Mouse (Mus musculus): ENCODE results near the gene Hpse2. TPM values are rescaled to one million over a fixed set of nuclear protein-coding genes. Genes with fewer than 3 reads are reported as not detected.

The Hpse2 gene
- 37.8 and 40.4 TPM in 2 replicates for polyA plus RNA-seq (2015; fragmentation: Nextera tagmentation; extraction: Ambion mirVana)

GRCm38 (mm10) chr19:43388017-43388904 lies at the start of gene Hpse2:
TSS of gene Hpse2 (minus strand) at chr19:43388355.
- Histone ChIP-seq H3K9me3 (no peaks in the 10 kb centered on the region), H3K27ac (peak within 1 kb of the TSS; percentile 96), H3K27me3 (peaks cover 46% of the 10 kb centered on the region), H3K4me2 (peak within 1 kb of the TSS; percentile 75), H3K4me1 (peaks cover 21% of the 10 kb centered on the region), H3K4me3 (peak within 1 kb of the TSS; percentile 53), H3K36me3 (no peaks in the 10 kb centered on the region), H3K9ac (peak within 1 kb of the TSS; percentile 90)
- ATAC-seq (ENCODE audit: insufficient number of reproducible peaks, insufficient read depth, low FRiP score, low TSS enrichment, low read depth), result 0 out of 2 replicates have a peak, but pooled peaks have one; percentile 32
- under 1% methylated on average over 18 of the region's 18 CpGs for WGBS

DNA sequence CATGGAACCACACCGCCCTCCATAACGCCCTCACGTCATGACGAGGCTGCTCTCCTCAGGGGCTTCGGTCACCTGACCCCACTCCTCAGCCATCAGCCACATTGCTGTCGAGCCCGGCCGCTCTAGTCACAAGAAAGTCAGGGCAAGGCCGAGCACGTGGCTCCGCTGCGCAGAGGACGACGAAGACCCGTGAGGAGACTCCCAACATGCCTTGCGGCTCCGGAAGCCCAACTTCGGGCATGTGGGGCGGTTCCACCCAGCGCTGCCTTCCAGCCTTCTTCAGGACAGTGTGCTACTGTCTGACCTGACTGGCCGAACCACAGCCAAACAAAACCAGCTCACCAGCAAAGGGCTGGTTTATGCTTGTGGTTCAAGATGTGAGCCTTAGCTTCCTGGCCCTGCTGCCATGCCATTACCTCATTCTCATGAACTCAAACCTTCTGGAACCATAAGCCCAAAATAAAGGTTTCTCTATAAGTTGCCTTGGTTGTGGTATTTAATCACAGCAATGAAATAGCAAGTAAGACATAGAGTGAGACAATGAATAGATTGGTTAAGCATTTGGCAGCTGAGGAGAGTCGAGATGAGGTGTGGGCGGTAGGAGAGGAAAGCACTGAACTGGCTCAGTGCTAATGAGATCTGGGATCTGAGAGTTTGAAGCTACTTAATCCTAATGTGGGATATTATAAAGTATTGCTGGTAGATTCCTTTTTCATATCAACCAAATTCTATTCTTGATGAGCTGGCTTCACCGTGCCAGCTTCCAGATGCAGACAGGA lies 39.5 kb upstream of the Hpse2 start:
- ATAC-seq (ENCODE audit: insufficient number of reproducible peaks, insufficient read depth, low FRiP score, low TSS enrichment, low read depth), result no peak
- H3K27ac ChIP-seq, result no peak overlapping the region
- H3K9me3 ChIP-seq, result no peaks in the 10 kb centered on the region
- no peaks in the 10 kb centered on the region; the same call in 1 of the 2 replicates for H3K27me3 ChIP-seq
- H3K4me3 ChIP-seq, result no peak overlapping the region
- no peak overlapping the region for H3K9ac ChIP-seq
- WGBS, result 89% methylated on average over 24 of the region's 24 CpGs
- peaks cover 11% of the 10 kb centered on the region for H3K36me3 ChIP-seq
- no peak overlapping the region for H3K4me2 ChIP-seq
- H3K4me1 ChIP-seq, result no peaks in the 10 kb centered on the region

GRCm38 (mm10) chr19:43424082-43424481 lies 35.9 kb upstream of the Hpse2 start:
- no peak overlapping the region for H3K4me3 ChIP-seq
- peaks cover 11% of the 10 kb centered on the region for H3K36me3 ChIP-seq
- 79% methylated on average over 2 of the region's 2 CpGs for WGBS
- H3K27ac ChIP-seq, result no peak overlapping the region
- no peak overlapping the region for H3K9ac ChIP-seq
- H3K4me1 ChIP-seq, result no peaks in the 10 kb centered on the region
- no peaks in the 10 kb centered on the region; the same call in 1 of the 2 replicates for H3K27me3 ChIP-seq
- H3K4me2 ChIP-seq, result no peak overlapping the region
- no peaks in the 10 kb centered on the region for H3K9me3 ChIP-seq
- no peak for ATAC-seq (ENCODE audit: insufficient number of reproducible peaks, insufficient read depth, low FRiP score, low TSS enrichment, low read depth)

GRCm38 (mm10) chr19:43420506-43420905 lies 32.4 kb upstream of the Hpse2 start:
- H3K4me1 ChIP-seq, result no peaks in the 10 kb centered on the region
- no peak overlapping the region for H3K9ac ChIP-seq
- no peaks in the 10 kb centered on the region for H3K9me3 ChIP-seq
- no peak overlapping the region for H3K27ac ChIP-seq
- no peaks in the 10 kb centered on the region for H3K27me3 ChIP-seq
- 81% methylated on average over 3 of the region's 3 CpGs for WGBS
- no peak overlapping the region for H3K4me2 ChIP-seq
- no peak for ATAC-seq (ENCODE audit: insufficient number of reproducible peaks, insufficient read depth, low FRiP score, low TSS enrichment, low read depth)
- H3K4me3 ChIP-seq, result no peak overlapping the region
- H3K36me3 ChIP-seq, result no peaks in the 10 kb centered on the region

GRCm38 (mm10) chr19:43415565-43415964 lies 27.4 kb upstream of the Hpse2 start:
- Histone ChIP-seq H3K9me3 (no peaks in the 10 kb centered on the region), H3K4me3 (no peak overlapping the region), H3K4me1 (no peaks in the 10 kb centered on the region), H3K4me2 (no peak overlapping the region), H3K27ac (no peak overlapping the region), H3K36me3 (no peaks in the 10 kb centered on the region), H3K9ac (no peak overlapping the region), H3K27me3 (no peaks in the 10 kb centered on the region)
- WGBS, result 58% methylated on average over 2 of the region's 2 CpGs
- ATAC-seq (ENCODE audit: insufficient number of reproducible peaks, insufficient read depth, low FRiP score, low TSS enrichment, low read depth), result no peak

GRCm38 (mm10) chr19:43407181-43407580 lies 19.0 kb upstream of the Hpse2 start:
- no peak overlapping the region for H3K27ac ChIP-seq
- 11% methylated on average over 1 of the region's 1 CpGs for WGBS
- no peak overlapping the region for H3K4me3 ChIP-seq
- H3K36me3 ChIP-seq, result no peaks in the 10 kb centered on the region
- no peaks in the 10 kb centered on the region for H3K27me3 ChIP-seq
- no peak overlapping the region for H3K9ac ChIP-seq
- no peaks in the 10 kb centered on the region for H3K9me3 ChIP-seq
- no peak overlapping the region for H3K4me2 ChIP-seq
- no peak for ATAC-seq (ENCODE audit: insufficient number of reproducible peaks, insufficient read depth, low FRiP score, low TSS enrichment, low read depth)
- no peaks in the 10 kb centered on the region for H3K4me1 ChIP-seq

DNA sequence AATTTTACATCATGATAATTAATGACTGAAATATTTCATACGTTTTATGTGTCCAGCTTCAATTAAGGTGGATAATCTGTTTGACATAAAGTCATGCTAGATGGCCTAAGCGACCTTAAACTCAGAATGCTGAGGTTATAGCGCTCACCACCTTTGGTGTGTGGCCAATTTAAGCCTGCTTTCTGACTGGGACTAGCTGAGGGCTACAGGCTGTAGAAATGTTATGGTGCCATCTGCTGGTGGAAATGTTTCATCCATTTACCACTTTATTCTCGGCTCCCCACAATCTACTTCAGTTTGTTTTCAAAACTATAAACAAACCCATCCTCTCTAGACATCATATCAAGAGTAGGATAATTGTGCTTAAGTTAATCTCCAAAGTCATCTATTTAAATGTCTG lies 8.2 kb upstream of the Hpse2 start:
- no peak overlapping the region for H3K4me2 ChIP-seq
- no peaks in the 10 kb centered on the region for H3K9me3 ChIP-seq
- no peak for ATAC-seq (ENCODE audit: insufficient number of reproducible peaks, insufficient read depth, low FRiP score, low TSS enrichment, low read depth)
- no peaks in the 10 kb centered on the region for H3K27me3 ChIP-seq
- WGBS, result 4% methylated on average over 4 of the region's 4 CpGs
- no peak overlapping the region for H3K9ac ChIP-seq
- H3K36me3 ChIP-seq, result no peaks in the 10 kb centered on the region
- H3K4me3 ChIP-seq, result no peak overlapping the region
- H3K4me1 ChIP-seq, result 0 out of 2 replicates have a peak, but pooled peaks cover 3% of the 10 kb centered on the region
- no peak overlapping the region for H3K27ac ChIP-seq

DNA sequence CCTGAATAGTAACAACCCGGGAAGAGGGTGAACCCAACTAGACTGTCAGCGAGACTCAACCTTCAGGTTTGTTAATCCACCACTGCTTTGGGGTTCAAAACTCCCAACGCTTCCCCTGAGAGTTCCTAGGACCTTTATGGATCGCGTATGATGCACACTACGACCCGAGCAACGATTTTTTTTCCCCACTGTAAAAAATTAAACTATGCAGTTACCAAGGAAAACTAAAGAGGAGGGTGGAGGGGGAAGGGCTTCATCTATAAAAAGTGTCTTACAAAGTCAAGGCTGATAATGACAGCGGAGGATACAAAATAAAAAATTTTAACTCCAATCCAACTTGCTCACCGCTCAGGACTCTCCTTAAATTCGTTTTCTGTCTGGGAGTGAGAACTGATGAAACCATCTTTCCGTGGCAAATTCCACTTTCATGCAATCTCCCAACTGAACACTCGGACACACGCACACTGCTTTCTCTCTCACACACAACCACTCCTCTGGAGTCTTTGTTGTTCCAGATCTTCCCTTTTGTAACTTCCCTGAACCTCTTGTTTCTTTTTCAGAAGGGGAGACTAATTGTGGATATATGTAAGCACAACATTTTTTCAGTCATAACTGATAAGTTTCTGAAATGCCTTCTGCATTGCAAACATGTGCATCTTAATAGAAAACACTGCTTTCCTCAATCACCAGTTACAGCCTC lies 934 bp downstream of the Hpse2 start:
- under 1% methylated on average over 14 of the region's 14 CpGs for WGBS
- ATAC-seq (ENCODE audit: insufficient number of reproducible peaks, insufficient read depth, low FRiP score, low TSS enrichment, low read depth), result no peak
- H3K27me3 ChIP-seq, result peaks cover 50% of the 10 kb centered on the region
- peak overlapping the region; percentile 75 for H3K4me2 ChIP-seq
- peaks cover 23% of the 10 kb centered on the region for H3K4me1 ChIP-seq
- no peaks in the 10 kb centered on the region for H3K36me3 ChIP-seq
- H3K4me3 ChIP-seq, result peak overlapping the region; percentile 53
- H3K9me3 ChIP-seq, result no peaks in the 10 kb centered on the region
- H3K27ac ChIP-seq, result peak overlapping the region; percentile 96
- peak overlapping the region; percentile 90 for H3K9ac ChIP-seq

DNA sequence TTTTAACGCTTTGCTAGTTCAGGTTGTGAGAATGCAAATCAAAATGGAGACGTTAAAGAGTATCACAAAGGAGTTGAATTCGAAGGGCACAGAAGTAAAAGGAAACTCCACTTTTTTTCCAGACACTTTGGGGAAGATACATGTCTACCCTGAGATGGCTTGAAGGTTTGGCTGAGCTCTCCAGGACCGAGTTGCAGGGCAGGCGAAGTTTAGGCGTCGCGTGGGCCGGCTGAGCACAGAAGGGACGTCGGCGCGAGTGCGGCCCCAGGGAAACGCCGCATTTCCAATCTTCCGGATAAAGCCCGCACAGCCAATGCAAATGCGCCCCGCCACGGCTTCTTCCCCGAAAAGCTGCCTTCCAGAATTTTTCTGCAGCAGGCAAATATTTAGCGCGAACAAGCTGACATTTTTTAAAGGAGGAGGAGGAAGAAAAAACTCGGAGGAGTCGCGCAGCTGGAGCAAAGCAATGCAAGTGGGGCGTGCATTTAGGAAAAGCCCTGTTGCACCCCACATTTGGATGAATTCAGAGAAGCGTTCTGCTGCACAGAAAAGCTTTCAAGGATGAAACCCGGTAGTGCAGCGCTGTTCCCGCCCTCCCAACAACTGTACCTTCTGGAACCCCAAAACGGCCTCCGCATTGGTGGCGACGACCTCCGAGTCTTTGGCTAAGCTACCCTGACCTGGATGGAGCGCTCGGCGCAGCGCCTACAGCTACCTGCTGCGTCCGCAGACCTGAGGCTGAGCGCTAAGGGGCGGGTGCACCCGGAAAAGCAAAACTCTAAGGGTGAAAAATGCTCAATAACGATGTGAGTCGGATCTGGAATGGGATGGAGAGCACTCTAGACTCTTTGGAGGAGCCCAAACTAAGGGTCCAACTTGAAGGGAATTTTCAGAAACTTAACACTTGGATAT lies 1.9 kb downstream of the Hpse2 start:
- H3K36me3 ChIP-seq, result no peaks in the 10 kb centered on the region
- no peak for ATAC-seq (ENCODE audit: insufficient number of reproducible peaks, insufficient read depth, low FRiP score, low TSS enrichment, low read depth)
- peak overlapping the region; percentile 53 for H3K4me3 ChIP-seq
- peak overlapping the region; percentile 96 for H3K27ac ChIP-seq
- H3K9me3 ChIP-seq, result no peaks in the 10 kb centered on the region
- H3K4me1 ChIP-seq, result peaks cover 23% of the 10 kb centered on the region
- peak overlapping the region; percentile 75 for H3K4me2 ChIP-seq
- peaks cover 50% of the 10 kb centered on the region for H3K27me3 ChIP-seq
- peak overlapping the region; percentile 90 for H3K9ac ChIP-seq
- under 1% methylated on average over 48 of the region's 48 CpGs for WGBS

GRCm38 (mm10) chr19:43385451-43385850 lies 2.7 kb downstream of the Hpse2 start:
- peak overlapping the region; percentile 75 for H3K4me2 ChIP-seq
- no peaks in the 10 kb centered on the region for H3K36me3 ChIP-seq
- no peak for ATAC-seq (ENCODE audit: insufficient number of reproducible peaks, insufficient read depth, low FRiP score, low TSS enrichment, low read depth)
- 1% methylated on average over 13 of the region's 13 CpGs for WGBS
- H3K4me1 ChIP-seq, result peaks cover 23% of the 10 kb centered on the region
- H3K4me3 ChIP-seq, result peak overlapping the region; percentile 53
- peak overlapping the region; percentile 90 for H3K9ac ChIP-seq
- H3K27ac ChIP-seq, result peak overlapping the region; percentile 96
- H3K27me3 ChIP-seq, result peaks cover 50% of the 10 kb centered on the region
- H3K9me3 ChIP-seq, result no peaks in the 10 kb centered on the region

All from embryonic facial prominence, embryonic 13.5 days (tissue).